Mouse (Mus musculus) CH12.LX (cell line): ENCODE data around the gene 2410004B18Rik. TPM values are rescaled to one million over a fixed set of nuclear protein-coding genes. Genes with fewer than 3 reads are reported as not detected.
"Not testable (repeated sequence)": the region's sequence is repeated elsewhere in the genome, so short reads cannot be mapped to it uniquely, and the experiment has no call there.

Experiments
- DNase-seq: peaks from one replicate; pipeline ENCODE4 v3.0.0-alpha.2; 2013; ENCODE audit errors: extremely low read depth
- H3K27ac ChIP-seq: 2 replicates; pipeline ENCODE4 v1.5.1; 2012; ENCODE audit warnings: low read depth, mild to moderate bottlenecking, control low read depth, moderate library complexity; ENCODE audit not compliant: insufficient read depth
- H3K27me3 ChIP-seq: replicated peaks from 2 replicates; pipeline ENCODE3; 2012; ENCODE audit warnings: inconsistent platforms
- H3K36me3 ChIP-seq, 2 experiments: replicated peaks in 1 of 2; 2 replicates each; pipeline versions ENCODE3 to v1.6.1; 2012; ENCODE audit warnings: inconsistent platforms in 1 of 2, low read length in 1 of 2, mild to moderate bottlenecking in 1 of 2, mixed read lengths in 1 of 2, moderate library complexity in 1 of 2; ENCODE audit not compliant: control insufficient read depth in 1 of 2, insufficient read depth in 1 of 2
- H3K4me1 ChIP-seq, 2 experiments: 2 replicates each; pipeline ENCODE4 v1.6.1; 2012; ENCODE audit warnings: inconsistent platforms in 1 of 2, moderate library complexity in 1 of 2; ENCODE audit not compliant: insufficient read depth in 2 of 2, control insufficient read depth in 1 of 2
- H3K4me2 ChIP-seq: 2 replicates; pipeline ENCODE4 v1.6.1; 2012; ENCODE audit warnings: low read depth, mild to moderate bottlenecking, control low read depth; ENCODE audit not compliant: poor library complexity, insufficient read depth, severe bottlenecking
- H3K4me3 ChIP-seq, 3 experiments: fragments of 150-350 bp in 1 of 3; sonication (generic) in 1 of 3; replicated peaks in 1 of 3; 2 replicates each; pipeline versions ENCODE3 to v1.5.1; 2011 to 2012; ENCODE audit warnings: low read depth in 2 of 3, low read length in 2 of 3, mild to moderate bottlenecking in 2 of 3, moderate library complexity in 2 of 3, control low read depth in 1 of 3, improper control_type of control experiment in 1 of 3, inconsistent platforms in 1 of 3, mixed read lengths in 1 of 3; ENCODE audit not compliant: poor library complexity in 1 of 3
- H3K79me2 ChIP-seq: replicated peaks from 2 replicates; pipeline ENCODE4 v1.6.1; 2012; ENCODE audit warnings: mild to moderate bottlenecking, moderate library complexity; ENCODE audit not compliant: control insufficient read depth, poor library complexity, insufficient read depth, severe bottlenecking; ENCODE audit errors: extremely low read depth
- H3K9ac ChIP-seq: 2 replicates; pipeline ENCODE4 v1.6.1; 2012; ENCODE audit warnings: low read depth, mild to moderate bottlenecking, control low read depth, moderate library complexity; ENCODE audit not compliant: insufficient read depth
- H3K9me3 ChIP-seq: replicated peaks from 2 replicates; pipeline ENCODE3; 2012; ENCODE audit warnings: low read length, inconsistent platforms, mixed read lengths
- BHLHE40 ChIP-seq: IDR thresholded peaks from 2 replicates; pipeline ENCODE4 v1.6.1; 2011; ENCODE audit warnings: mild to moderate bottlenecking, low read depth, low read length, improper control_type of control experiment
- CHD1 ChIP-seq: IDR thresholded peaks from 2 replicates; pipeline ENCODE4 v1.6.1; 2012; ENCODE audit warnings: low read depth, low read length, improper control_type of control experiment, inconsistent platforms
- CHD2 ChIP-seq: IDR thresholded peaks from 2 replicates; pipeline ENCODE4 v1.6.1; 2011; ENCODE audit warnings: low read length, improper control_type of control experiment
- E2F4 ChIP-seq: IDR thresholded peaks from 2 replicates; pipeline ENCODE4 v1.6.1; 2011; ENCODE audit warnings: low read depth, low read length, improper control_type of control experiment; ENCODE audit not compliant: insufficient replicate concordance
- EP300 ChIP-seq: IDR thresholded peaks from 2 replicates; pipeline ENCODE4 v1.6.1; 2011; ENCODE audit warnings: low read length, improper control_type of control experiment
- ETS1 ChIP-seq: conservative IDR thresholded peaks from 2 replicates; pipeline ENCODE4 v1.6.1; 2012; ENCODE audit warnings: low read depth, mild to moderate bottlenecking, inconsistent platforms, low read length, improper control_type of control experiment, moderate library complexity
- GABPA ChIP-seq: IDR thresholded peaks from 2 replicates; pipeline ENCODE4 v1.6.1; 2012; ENCODE audit warnings: low read depth, low read length, improper control_type of control experiment, inconsistent platforms; ENCODE audit not compliant: insufficient replicate concordance
- IRF4 ChIP-seq: IDR thresholded peaks from 2 replicates; pipeline ENCODE4 v1.6.1; 2014; ENCODE audit warnings: low read depth, mild to moderate bottlenecking, inconsistent platforms, low read length, improper control_type of control experiment
- JUND ChIP-seq: conservative IDR thresholded peaks from 2 replicates; pipeline ENCODE4 v1.6.1; 2011; ENCODE audit warnings: low read depth, low read length, improper control_type of control experiment
- KAT2A ChIP-seq: IDR thresholded peaks from 2 replicates; pipeline ENCODE4 v1.6.1; 2012; ENCODE audit warnings: low read length, improper control_type of control experiment, inconsistent platforms; ENCODE audit not compliant: insufficient replicate concordance
- MAFK ChIP-seq: IDR thresholded peaks from 2 replicates; pipeline ENCODE4 v1.6.1; 2011; ENCODE audit warnings: low read length, improper control_type of control experiment; ENCODE audit not compliant: insufficient replicate concordance
- MYC ChIP-seq: IDR thresholded peaks from 2 replicates; pipeline ENCODE4 v1.6.1; 2011; ENCODE audit warnings: low read depth, mild to moderate bottlenecking, improper control_type of control experiment, low read length
- NELFE ChIP-seq: IDR thresholded peaks from 2 replicates; pipeline ENCODE4 v1.6.1; 2011; ENCODE audit warnings: low read depth, low read length, improper control_type of control experiment
- POLR2AphosphoS2 ChIP-seq: IDR thresholded peaks from 2 replicates; pipeline ENCODE4 v1.6.1; 2011; ENCODE audit warnings: low read depth, low read length, improper control_type of control experiment
- TBP ChIP-seq: conservative IDR thresholded peaks from 2 replicates; pipeline ENCODE4 v1.6.1; 2011; ENCODE audit warnings: low read depth, low read length, improper control_type of control experiment
- TCF12 ChIP-seq: IDR thresholded peaks from 2 replicates; pipeline ENCODE4 v1.6.1; 2014; ENCODE audit warnings: low read depth, mild to moderate bottlenecking, inconsistent platforms, low read length, improper control_type of control experiment
- UBTF ChIP-seq: IDR thresholded peaks from 2 replicates; pipeline ENCODE4 v1.6.1; 2012; ENCODE audit warnings: low read depth, mild to moderate bottlenecking, inconsistent platforms, low read length, improper control_type of control experiment, moderate library complexity
- USF2 ChIP-seq: conservative IDR thresholded peaks from 2 replicates; pipeline ENCODE4 v1.6.1; 2011; ENCODE audit warnings: low read depth, low read length, improper control_type of control experiment
- ZKSCAN1 ChIP-seq: IDR thresholded peaks from 2 replicates; pipeline ENCODE4 v1.6.1; 2012; ENCODE audit warnings: low read depth, inconsistent platforms, low read length, improper control_type of control experiment, borderline replicate concordance
- ZMIZ1 ChIP-seq: IDR thresholded peaks from 2 replicates; pipeline ENCODE4 v1.6.1; 2012; ENCODE audit warnings: low read depth, mild to moderate bottlenecking, inconsistent platforms, low read length, improper control_type of control experiment
- ZNF384 ChIP-seq: IDR thresholded peaks from 2 replicates; pipeline ENCODE4 v1.6.1; 2012; ENCODE audit warnings: low read depth, low read length, improper control_type of control experiment, inconsistent platforms
- dilution Hi-C: fragments of 300-500 bp; cut with MboI; formaldehyde crosslinking; loops from 2 replicates; pipeline ENCODE4 v1.14.3; 2020; ENCODE audit warnings: low sequenced_read_pairs; ENCODE audit not compliant: extremely low pct_unique_long_range_greater_than_20kb, extremely low pct_ligation_motif_present
- in situ Hi-C: fragments of 300-500 bp; cut with MboI; formaldehyde crosslinking; loops from 3 replicates; pipeline ENCODE4 v1.14.3; 2019; ENCODE audit warnings: low sequenced_read_pairs, low pct_ligation_motif_present, low pct_unique_long_range_greater_than_20kb, mixed read lengths
- polyA plus RNA-seq: library from polyadenylated mRNA; unstranded; fragments of >175 nt; gene quantifications from 2 replicates; pipeline ENCODE4 v1.2.1, GENCODE M21; 2012; ENCODE audit warnings: low read depth; ENCODE audit not compliant: insufficient read length
- total RNA-seq, 2 experiments: library from RNA; depleted of rRNA; stranded (reverse); fragments of 300-350 nt in 1 of 2; fragments of >200 nt in 1 of 2; gene quantifications; 2 replicates each; pipeline ENCODE4 v1.2.3; 2012 to 2014

Gene 2410004B18Rik
- total and polyA plus RNA-seq, 3 experiments: 51.9 to 138 (median 123) TPM

DNA sequence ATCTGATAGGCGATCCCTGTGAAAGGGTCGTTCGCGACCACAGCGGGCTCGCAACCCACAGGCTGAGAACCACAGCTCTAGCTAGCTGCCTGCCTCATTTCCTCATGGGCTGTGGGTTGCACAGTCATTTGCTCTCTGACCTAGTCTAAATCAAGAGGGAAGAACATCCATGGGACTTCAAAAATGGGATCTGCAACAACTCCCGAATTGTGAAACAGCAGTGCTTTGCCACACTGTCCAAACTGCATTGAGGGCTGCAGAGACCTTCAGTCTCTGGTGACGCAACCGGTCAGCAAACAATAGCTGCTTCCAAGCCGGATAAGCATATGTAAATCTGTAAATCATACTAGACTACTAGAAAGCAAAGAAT is 26.2 kb downstream of the 2410004B18Rik start:
- H3K4me3 ChIP-seq: no peak overlapping the region
- H3K9me3 ChIP-seq: no peaks in the 10 kb centered on the region
- in situ Hi-C loops (no loop called here), dilution Hi-C loops (no loop called here)
- H3K9ac ChIP-seq: no peak overlapping the region
- peaks cover 0 to 6% of the 10 kb centered on the region in 2 experiments; a peak in 2 of 4 replicates for H3K4me1 ChIP-seq
- TF ChIP-seq JUND (no peak), UBTF (no peak), ZKSCAN1 (no peak), KAT2A (no peak), ZMIZ1 (no peak)
- H3K27me3 ChIP-seq: no peaks in the 10 kb centered on the region
- no peaks in the 10 kb centered on the region for H3K79me2 ChIP-seq
- DNase-seq: no peak
- H3K36me3 ChIP-seq: no peaks in the 10 kb centered on the region
- H3K27ac ChIP-seq: no peak overlapping the region
- H3K4me2 ChIP-seq: no peak overlapping the region

DNA sequence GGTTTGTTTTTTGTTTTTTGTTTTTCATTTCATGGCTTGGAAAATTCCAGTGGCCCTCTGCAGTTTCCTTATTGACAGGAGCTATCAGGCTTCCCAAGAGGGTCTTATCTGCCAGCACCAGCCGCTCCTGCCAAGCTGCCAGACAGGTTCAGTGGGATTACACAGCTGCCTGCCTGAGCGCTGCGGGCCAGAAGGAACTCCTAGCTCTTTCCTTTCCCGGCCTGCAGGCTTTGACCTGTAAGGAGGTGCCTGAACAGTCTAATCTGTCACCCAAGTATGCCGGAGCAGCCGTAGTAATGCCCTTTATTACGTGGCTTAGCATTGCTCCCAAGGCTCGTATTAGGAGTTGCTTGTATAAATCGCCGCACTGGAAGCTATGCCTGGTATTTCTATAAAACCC is 26.7 kb downstream of the 2410004B18Rik start:
- dilution Hi-C loops: no loop called here
- peaks cover 0 to 11% of the 10 kb centered on the region in 2 experiments; a peak in 2 of 4 replicates for H3K4me1 ChIP-seq
- in situ Hi-C loops: no loop called here

DNA sequence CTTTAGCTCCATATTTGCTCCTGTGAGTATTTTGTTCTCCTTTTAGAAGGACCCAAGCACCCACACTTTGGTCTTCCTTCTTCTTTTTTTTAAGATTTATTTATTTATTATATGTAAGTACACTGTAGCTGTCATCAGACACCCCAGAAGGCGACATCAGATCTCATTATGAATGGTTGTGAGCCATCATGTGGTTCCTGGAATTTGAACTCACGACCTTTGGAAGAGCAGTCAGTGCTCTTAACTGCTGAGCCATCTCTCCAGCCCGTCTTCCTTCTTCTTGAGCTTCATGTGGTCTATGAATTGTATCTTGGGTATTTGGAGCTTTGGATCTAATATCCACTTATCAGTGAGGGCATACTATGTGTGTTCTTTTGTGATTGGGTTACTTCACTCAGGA is 27.8 kb downstream of the 2410004B18Rik start:
- H3K36me3 ChIP-seq, H3K9ac ChIP-seq, H3K9me3 ChIP-seq, H3K27ac ChIP-seq, DNase-seq, H3K79me2 ChIP-seq, in situ Hi-C loops, H3K27me3 ChIP-seq, dilution Hi-C loops, H3K4me3 ChIP-seq, H3K4me2 ChIP-seq: not testable (repeated sequence)
- H3K4me1 ChIP-seq: peaks cover 0 to 12% of the 10 kb centered on the region in 2 experiments; a peak in 2 of 4 replicates

More for the DNA sequence above, 26.7 kb downstream of the 2410004B18Rik start:
- Histone ChIP-seq H3K9me3 (no peaks in the 10 kb centered on the region), H3K4me3 (no peak overlapping the region), H3K36me3 (no peaks in the 10 kb centered on the region), H3K27ac (no peak overlapping the region), H3K79me2 (no peaks in the 10 kb centered on the region), H3K27me3 (no peaks in the 10 kb centered on the region), H3K4me2 (no peak overlapping the region), H3K9ac (no peak overlapping the region)
- no peak for DNase-seq
- TF ChIP-seq POLR2AphosphoS2: no peak
- no peak for TF ChIP-seq CHD2
- TF ChIP-seq IRF4: no peak
- no peak for TF ChIP-seq ZKSCAN1
- no peak for TF ChIP-seq MAFK
- TF ChIP-seq NELFE: no peak
- no peak for TF ChIP-seq ZMIZ1
- no peak for TF ChIP-seq ZNF384
- no peak for TF ChIP-seq CHD1
- no peak for TF ChIP-seq USF2
- no peak for TF ChIP-seq MYC
- no peak for TF ChIP-seq ETS1
- TF ChIP-seq BHLHE40: no peak
- no peak for TF ChIP-seq EP300
- TF ChIP-seq GABPA: no peak
- no peak for TF ChIP-seq TBP
- no peak for TF ChIP-seq UBTF
- no peak for TF ChIP-seq TCF12
- no peak for TF ChIP-seq E2F4
